Mouse (Mus musculus): ENCODE data around the gene Grcc10. TPM values are rescaled to one million over a fixed set of nuclear protein-coding genes. Genes with fewer than 3 reads are reported as not detected.

The Grcc10 gene
- total RNA-seq (2014; fragmentation: Nextera tagmentation) (177 and 222 TPM in 2 replicates), total RNA-seq (2017) (109 and 136 TPM in 2 replicates)

GRCm38 (mm10) chr6:124740888-124741761, at the start of gene Grcc10:
Gene Grcc10 (minus strand): TSS chr6:124741374.
- peak; percentile 58 for ATAC-seq (replicated peaks; ENCODE audit: poor library complexity, severe bottlenecking)

- ATAC-seq (replicated peaks; ENCODE audit: poor library complexity, severe bottlenecking), result 0 out of 2 replicates have a peak, but pooled peaks have one; percentile 28
Observed at GRCm38 (mm10) chr6:124790121-124790520, 48.9 kb upstream of the Grcc10 start.

- ATAC-seq (replicated peaks; ENCODE audit: poor library complexity, severe bottlenecking), result no peak
Observed at GRCm38 (mm10) chr6:124789519-124789918, 48.3 kb upstream of the Grcc10 start.

- ATAC-seq (replicated peaks; ENCODE audit: poor library complexity, severe bottlenecking), result no peak
Observed at GRCm38 (mm10) chr6:124787722-124788121, 46.5 kb upstream of the Grcc10 start.

- peak; percentile 90 for ATAC-seq (replicated peaks; ENCODE audit: poor library complexity, severe bottlenecking)
Observed at GRCm38 (mm10) chr6:124786756-124787420, 45.7 kb upstream of the Grcc10 start.

- peak; percentile 46 for ATAC-seq (replicated peaks; ENCODE audit: poor library complexity, severe bottlenecking)
Observed at GRCm38 (mm10) chr6:124782436-124782835, 41.3 kb upstream of the Grcc10 start.

- ATAC-seq (replicated peaks; ENCODE audit: poor library complexity, severe bottlenecking), result no peak
Observed at GRCm38 (mm10) chr6:124780917-124781316, 39.7 kb upstream of the Grcc10 start.

GRCm38 (mm10) chr6:124779984-124780416, 38.8 kb upstream of the Grcc10 start:
- ATAC-seq (replicated peaks; ENCODE audit: poor library complexity, severe bottlenecking), result no peak

- peak; percentile 79 for ATAC-seq (replicated peaks; ENCODE audit: poor library complexity, severe bottlenecking)
Observed at GRCm38 (mm10) chr6:124779222-124779983, 38.2 kb upstream of the Grcc10 start, which contains the start of gene Lrrc23. Gene Lrrc23 (minus strand): TSS chr6:124779727.

GRCm38 (mm10) chr6:124770511-124770910, 29.3 kb upstream of the Grcc10 start:
- no peak for ATAC-seq (replicated peaks; ENCODE audit: poor library complexity, severe bottlenecking)

- no peak for ATAC-seq (replicated peaks; ENCODE audit: poor library complexity, severe bottlenecking)
Observed at GRCm38 (mm10) chr6:124770013-124770412, 28.8 kb upstream of the Grcc10 start.

- peak; percentile 74 for ATAC-seq (replicated peaks; ENCODE audit: poor library complexity, severe bottlenecking)
Observed at GRCm38 (mm10) chr6:124769101-124769765, 28.1 kb upstream of the Grcc10 start, which contains the start of gene Eno2. Gene Eno2 (minus strand): TSS chr6:124769673.

GRCm38 (mm10) chr6:124768704-124769044, 27.5 kb upstream of the Grcc10 start:
- ATAC-seq (replicated peaks; ENCODE audit: poor library complexity, severe bottlenecking), result peak; percentile 50

- peak; percentile 28 for ATAC-seq (replicated peaks; ENCODE audit: poor library complexity, severe bottlenecking)
Observed at GRCm38 (mm10) chr6:124767920-124768703, 26.9 kb upstream of the Grcc10 start.

GRCm38 (mm10) chr6:124767536-124767919, 26.4 kb upstream of the Grcc10 start:
- no peak for ATAC-seq (replicated peaks; ENCODE audit: poor library complexity, severe bottlenecking)

- no peak for ATAC-seq (replicated peaks; ENCODE audit: poor library complexity, severe bottlenecking)
Observed at GRCm38 (mm10) chr6:124765951-124766350, 24.8 kb upstream of the Grcc10 start.

GRCm38 (mm10) chr6:124759259-124759658, 18.1 kb upstream of the Grcc10 start:
- peak; percentile 87 for ATAC-seq (replicated peaks; ENCODE audit: poor library complexity, severe bottlenecking)

- no peak for ATAC-seq (replicated peaks; ENCODE audit: poor library complexity, severe bottlenecking)
Observed at GRCm38 (mm10) chr6:124758849-124759232, 17.7 kb upstream of the Grcc10 start.
